Mouse (Mus musculus) hematopoietic stem cell, adult 5-6 weeks (primary cell): Measurements from ENCODE around the gene Itga1. TPM values are rescaled to one million over a fixed set of nuclear protein-coding genes. Genes with fewer than 3 reads are reported as not detected.

Experiments
- ATAC-seq, 2 experiments: fragments of 125-278 bp in 1 of 2; replicated peaks in 1 of 2; 2 replicates each; pipeline ENCODE4 v1.8.0; 2016 to 2017; ENCODE audit warnings: inconsistent platforms in 2 of 2, mild to moderate bottlenecking in 2 of 2, moderate number of reproducible peaks in 2 of 2, low read depth in 1 of 2, moderate TSS enrichment in 1 of 2; ENCODE audit not compliant: low FRiP score in 2 of 2, poor library complexity in 2 of 2, severe bottlenecking in 2 of 2, insufficient read depth in 1 of 2, low TSS enrichment in 1 of 2
- total RNA-seq: library from RNA; stranded (forward); fragments of 172-1452, 232-1000 nt; gene quantifications from 2 replicates; pipeline ENCODE4 v1.2.3, GENCODE M21; 2017

Itga1 gene
- total RNA-seq, 1 experiment from 2014 or later, result 0.84 TPM

- peak; percentile 32 to 57; a peak in 3 of 4 replicates for ATAC-seq
Observed at GRCm38 (mm10) chr13:115077346-115078134, 24.2 kb downstream of the Itga1 start.

GRCm38 (mm10) chr13:115072386-115072785, 29.4 kb downstream of the Itga1 start:
- ATAC-seq, result no peak

- ATAC-seq, result no peak
Observed at GRCm38 (mm10) chr13:115071431-115071830, 30.3 kb downstream of the Itga1 start.

- peak in 1 of 2 experiments; percentile 45; a peak in 1 of 4 replicates for ATAC-seq
Observed at GRCm38 (mm10) chr13:115067968-115068330, 33.8 kb downstream of the Itga1 start.

GRCm38 (mm10) chr13:115067324-115067967, 34.3 kb downstream of the Itga1 start:
- ATAC-seq, result 0 out of 4 replicates have a peak, but pooled peaks of 1 of the 2 experiments have one; percentile 1

- ATAC-seq, result no peak
Observed at GRCm38 (mm10) chr13:115057555-115057954, 44.2 kb downstream of the Itga1 start.

- no peak for ATAC-seq
Observed at GRCm38 (mm10) chr13:115054783-115055182, 47.0 kb downstream of the Itga1 start.

- ATAC-seq, result no peak
Observed at GRCm38 (mm10) chr13:115052568-115052967, 49.2 kb downstream of the Itga1 start.

- no peak for ATAC-seq
Observed at GRCm38 (mm10) chr13:115050660-115051559, 50.9 kb downstream of the Itga1 start.

GRCm38 (mm10) chr13:115042652-115043051, 59.1 kb downstream of the Itga1 start:
- ATAC-seq, result no peak

GRCm38 (mm10) chr13:115037304-115037703, 64.5 kb downstream of the Itga1 start:
- ATAC-seq, result no peak

- ATAC-seq, result no peak
Observed at GRCm38 (mm10) chr13:115035387-115035786, 66.4 kb downstream of the Itga1 start.

- no peak for ATAC-seq
Observed at GRCm38 (mm10) chr13:115033135-115033534, 68.6 kb downstream of the Itga1 start.

GRCm38 (mm10) chr13:115031177-115032000, 70.4 kb downstream of the Itga1 start:
- no peak for ATAC-seq

- ATAC-seq, result no peak
Observed at GRCm38 (mm10) chr13:115025394-115025793, 76.4 kb downstream of the Itga1 start.

GRCm38 (mm10) chr13:115022117-115022787, 79.5 kb downstream of the Itga1 start:
- ATAC-seq, result no peak
